Mouse (Mus musculus) fat pad, adult 2 months (tissue): Measurements from ENCODE around the gene Rap1gap.

Experiments used
- DNase-seq: peaks from one replicate; pipeline ENCODE4 v3.0.0-alpha.2; 2011; ENCODE audit warnings: low read depth, low spot score; ENCODE audit errors: extremely low read depth

The Rap1gap gene

GRCm38 (mm10) chr4:137687234-137687825 lies 22.8 kb downstream of the Rap1gap start:
- DNase-seq, result no peak

DNA sequence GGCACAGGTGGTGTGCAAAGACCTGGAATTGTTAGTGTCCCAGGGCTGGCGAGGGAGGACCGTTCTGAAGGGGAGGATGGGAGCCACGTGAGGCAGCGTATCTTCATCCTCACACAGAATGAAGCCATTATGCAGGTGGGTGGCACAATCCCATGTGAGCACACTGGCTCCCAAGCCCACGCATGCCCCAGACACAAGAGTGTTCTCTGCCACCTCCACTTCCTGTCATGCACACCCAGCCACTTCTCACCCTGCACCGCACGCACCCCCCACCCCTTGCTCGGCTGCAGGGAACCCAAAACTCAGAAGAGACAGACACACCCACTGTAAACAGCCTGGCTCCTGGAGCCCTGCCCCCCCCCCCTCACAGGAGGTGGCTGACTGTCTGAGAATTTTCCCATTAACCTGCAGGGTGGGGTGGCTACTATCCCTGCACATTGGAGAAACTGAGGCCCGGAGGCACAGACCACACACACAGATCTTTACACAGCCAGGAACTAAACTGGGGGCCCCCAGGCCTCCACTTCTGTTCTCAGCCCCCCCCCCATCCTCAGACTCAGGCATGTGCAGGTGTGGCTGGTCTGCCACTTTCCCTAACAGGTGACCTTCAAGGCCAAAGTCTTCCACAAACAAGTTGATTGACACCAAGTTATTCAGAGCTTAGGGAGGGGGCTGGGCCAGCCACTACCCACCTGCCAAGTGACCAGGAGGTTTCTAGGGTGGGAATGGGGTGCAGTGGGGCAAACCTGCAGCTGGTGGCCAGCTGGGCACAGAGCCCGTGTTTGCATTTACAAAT lies 27.8 kb downstream of the Rap1gap start:
- DNase-seq, result no peak

DNA sequence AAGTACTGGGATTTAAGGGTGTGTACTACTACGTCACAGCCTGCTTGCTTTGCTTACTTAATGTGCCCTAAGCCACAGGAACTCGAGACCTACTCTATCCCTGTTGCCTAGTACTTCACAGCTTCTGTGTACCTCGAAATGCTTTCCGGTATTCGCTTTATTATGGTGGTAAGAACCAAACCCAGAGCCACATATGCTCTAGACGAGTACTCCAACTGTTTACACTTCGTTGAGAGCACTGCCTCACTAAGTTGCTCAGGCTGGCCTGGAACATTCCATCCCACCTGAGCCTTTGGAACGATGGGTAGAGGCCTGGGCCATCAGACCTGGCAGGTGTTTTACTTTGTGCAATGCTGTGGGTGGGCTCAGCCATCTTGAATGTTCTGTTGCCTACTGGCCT lies 30.8 kb downstream of the Rap1gap start:
- no peak for DNase-seq

- DNase-seq, result no peak
Measured at GRCm38 (mm10) chr4:137695900-137696299, 31.4 kb downstream of the Rap1gap start.

- DNase-seq, result no peak
Measured at GRCm38 (mm10) chr4:137697156-137697885, 32.8 kb downstream of the Rap1gap start.

DNA sequence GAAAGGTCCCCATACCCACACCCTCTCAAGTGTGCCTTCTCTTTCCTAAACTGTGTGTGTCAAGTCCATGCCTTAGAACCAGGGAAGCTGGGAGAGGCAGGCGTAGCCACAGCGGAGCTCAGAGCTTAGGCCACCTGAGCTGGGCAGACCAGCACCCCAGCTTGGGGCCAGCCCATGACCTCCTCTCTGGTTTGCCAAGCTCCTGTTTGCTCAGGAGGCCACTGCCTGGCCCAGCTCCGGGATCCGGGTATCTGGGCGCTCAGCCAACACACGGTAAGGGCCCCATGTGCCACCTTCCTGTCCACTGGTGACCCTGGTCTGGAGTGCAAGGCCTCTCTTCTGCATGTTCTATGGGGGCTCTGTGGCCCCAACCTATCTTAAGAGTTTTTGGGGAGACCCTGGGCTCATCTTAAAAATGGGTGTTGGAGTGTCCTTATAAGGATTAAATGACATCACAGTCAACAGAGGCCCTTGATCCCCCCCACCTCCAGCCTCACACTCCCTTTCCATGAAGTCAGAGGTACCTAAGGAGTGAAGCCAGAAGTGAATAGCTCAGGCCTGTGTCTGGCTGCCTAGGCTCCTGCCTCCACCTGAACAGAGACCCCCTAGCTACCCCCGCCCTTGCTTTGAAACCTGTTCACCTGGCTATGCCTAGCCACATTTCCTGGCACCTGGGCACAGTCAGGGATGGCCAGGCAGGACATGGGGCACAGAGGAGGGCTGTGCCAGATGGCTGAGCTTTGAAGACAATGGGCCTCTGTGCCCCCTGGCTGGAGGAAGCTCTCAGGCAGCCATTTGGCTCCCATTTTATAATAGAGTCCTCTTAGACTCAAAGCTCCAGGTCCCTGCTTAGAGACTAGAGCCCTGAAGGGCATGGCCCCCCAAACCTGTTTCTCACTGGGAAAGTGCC lies 33.8 kb downstream of the Rap1gap start:
- no peak for DNase-seq

- no peak for DNase-seq
Measured at GRCm38 (mm10) chr4:137699264-137700211, 35.0 kb downstream of the Rap1gap start.

GRCm38 (mm10) chr4:137700960-137701359 lies 36.4 kb downstream of the Rap1gap start:
- DNase-seq, result no peak

DNA sequence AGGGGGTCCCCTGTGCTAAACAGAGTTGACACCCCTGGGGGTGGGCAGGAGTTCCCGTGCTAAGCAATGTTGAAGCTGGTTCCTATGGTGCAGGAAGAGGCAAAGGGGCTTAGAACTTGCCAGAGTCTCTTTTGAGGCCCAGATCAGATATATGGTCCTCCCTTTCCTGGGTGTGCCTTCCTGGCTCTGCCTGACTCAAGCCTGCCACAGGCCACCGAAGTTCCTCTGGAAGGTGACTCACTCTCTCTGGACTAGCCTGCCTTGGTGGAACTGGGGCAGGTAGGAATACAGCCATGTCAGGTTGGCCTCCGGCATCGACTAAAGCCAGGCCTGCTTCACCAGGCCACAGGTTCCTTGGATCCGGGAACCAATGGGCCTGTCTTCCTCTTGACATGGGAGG lies 38.6 kb downstream of the Rap1gap start:
- DNase-seq, result no peak

DNA sequence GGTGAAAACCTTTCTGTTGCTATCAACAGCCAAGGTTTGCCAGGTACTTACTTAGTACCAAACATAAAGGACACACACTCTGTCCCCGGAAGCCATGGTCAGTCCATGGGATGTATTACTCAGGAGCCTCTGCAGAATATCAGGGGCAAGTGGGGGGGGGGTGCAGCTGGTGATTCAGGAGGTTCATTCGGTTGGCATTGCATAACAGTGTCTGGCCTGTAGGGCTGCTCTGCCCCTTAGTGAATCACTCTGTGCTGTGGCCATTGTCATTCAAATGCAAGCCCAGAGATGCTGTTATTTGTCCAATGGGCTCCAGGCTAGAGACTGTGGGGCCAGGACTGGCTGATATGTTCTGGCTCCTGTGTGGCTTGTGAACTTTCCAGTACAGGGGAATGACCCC lies 40.0 kb downstream of the Rap1gap start:
- DNase-seq, result no peak

- DNase-seq, result no peak
Measured at GRCm38 (mm10) chr4:137705379-137705778, 40.9 kb downstream of the Rap1gap start.

GRCm38 (mm10) chr4:137706510-137706909 lies 42.0 kb downstream of the Rap1gap start:
- DNase-seq, result no peak

DNA sequence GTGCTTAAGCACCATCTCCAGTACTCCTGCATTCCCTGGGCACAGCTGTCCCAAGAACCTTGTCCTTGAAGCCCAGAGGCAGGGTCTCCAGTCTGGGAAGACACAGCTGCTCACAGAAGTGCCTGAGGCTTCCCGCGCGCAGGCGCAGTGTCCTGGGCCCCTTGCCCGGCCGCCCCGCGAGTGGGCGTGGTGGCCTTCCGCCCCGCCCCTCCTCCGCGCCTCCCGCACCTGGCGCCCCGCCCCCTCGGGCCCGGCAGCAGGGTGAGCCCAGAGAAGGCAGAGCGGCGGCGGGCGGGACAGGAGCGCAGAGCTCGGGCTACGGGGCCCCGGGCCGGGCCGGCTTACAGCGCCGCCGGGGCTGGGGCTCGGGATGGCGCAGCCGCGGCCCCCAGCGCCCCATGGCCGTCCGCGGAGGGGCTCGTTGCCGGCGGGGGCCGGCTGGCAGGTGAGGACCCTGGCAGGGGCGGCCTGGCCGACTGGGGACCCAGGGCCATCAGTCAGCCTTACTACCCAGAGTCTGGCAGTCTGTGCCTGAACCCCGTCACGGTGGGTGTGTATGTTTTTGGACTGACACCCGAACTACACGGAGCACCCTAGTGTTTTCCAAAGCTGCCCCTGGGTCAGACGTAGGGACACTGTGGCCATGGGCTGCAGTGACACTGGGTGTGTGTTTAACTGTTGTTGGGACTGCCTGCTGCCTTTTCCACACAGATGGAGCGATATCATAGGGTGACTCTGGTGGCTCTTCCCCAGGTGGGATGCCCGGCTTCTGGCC lies 42.9 kb downstream of the Rap1gap start:
- DNase-seq, result no peak

DNA sequence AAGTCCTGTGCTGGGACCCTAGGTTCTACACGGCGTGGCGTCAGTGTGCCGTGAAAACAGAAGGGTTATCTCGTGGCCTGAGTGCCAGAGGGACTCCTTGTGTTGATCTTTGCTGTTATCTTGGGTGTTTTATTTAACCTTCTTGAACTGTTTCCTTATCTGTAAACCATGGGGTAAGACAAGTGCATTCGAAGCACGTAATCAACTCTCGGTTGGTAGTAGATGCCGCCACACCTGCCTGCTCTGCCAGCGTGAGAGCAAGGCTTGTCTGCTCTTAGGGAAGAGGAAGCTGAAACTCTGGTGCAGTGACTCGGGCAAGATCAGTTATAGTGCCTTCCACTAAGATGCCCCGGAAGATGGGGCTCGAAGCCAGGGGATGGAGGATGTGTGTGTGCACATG lies 48.4 kb downstream of the Rap1gap start:
- no peak for DNase-seq

DNA sequence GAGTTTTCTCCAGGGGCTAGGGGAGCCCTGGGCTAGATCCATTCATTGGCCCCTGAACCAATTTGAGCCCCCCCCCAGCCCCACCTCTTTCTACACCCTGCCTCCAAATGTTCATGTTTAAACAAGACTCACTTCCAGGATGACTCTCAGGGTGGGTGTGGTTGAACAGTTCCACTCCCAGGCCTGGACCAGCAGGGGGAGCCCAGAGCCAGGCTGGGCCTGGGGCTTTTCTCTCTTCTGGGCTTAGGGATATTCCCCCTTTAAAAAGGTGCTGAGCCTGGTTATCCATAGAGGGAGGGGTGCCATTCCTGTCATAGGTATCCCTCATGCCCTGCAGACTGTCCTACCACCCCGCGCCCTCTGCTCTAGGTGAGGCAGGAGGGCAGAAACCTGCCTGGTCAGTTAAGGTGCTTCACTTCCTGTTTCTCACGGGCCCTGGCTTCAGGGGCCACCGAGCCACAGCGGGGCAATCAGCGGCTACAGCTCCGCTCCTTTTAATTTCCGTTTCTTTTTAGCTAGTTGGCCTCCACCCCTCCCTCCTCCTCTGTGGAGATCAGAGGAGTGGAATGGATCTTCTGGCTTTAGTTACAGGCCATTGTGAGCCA lies 49.6 kb downstream of the Rap1gap start:
- DNase-seq, result no peak

- no peak for DNase-seq
Measured at GRCm38 (mm10) chr4:137717005-137717404, 52.5 kb downstream of the Rap1gap start.

DNA sequence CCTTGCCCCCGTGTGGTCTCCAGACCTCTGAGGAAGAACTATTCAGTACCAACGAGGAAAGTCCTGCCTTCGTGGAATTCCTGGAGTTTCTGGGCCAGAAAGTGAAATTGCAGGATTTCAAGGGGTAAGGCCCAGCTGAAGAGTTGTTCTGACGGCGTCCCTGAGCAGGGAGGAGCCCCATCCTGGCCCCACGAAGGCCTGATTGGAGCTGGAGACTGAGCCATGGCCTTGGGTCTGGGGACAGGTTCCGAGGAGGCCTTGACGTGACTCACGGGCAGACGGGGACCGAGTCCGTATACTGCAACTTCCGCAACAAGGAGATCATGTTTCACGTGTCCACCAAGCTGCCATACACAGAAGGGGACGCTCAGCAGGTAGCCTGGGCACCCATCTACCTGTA lies 53.1 kb downstream of the Rap1gap start:
- no peak for DNase-seq

GRCm38 (mm10) chr4:137719378-137720077 lies 55.0 kb downstream of the Rap1gap start:
- DNase-seq, result no peak
